Mouse (Mus musculus) neural tube, embryonic 10.5 days (tissue): ENCODE measurements around the gene Ncapd3.

Experiments
- DNase-seq: peaks from one replicate; pipeline ENCODE4 v3.0.0-alpha.2; 2017; ENCODE audit warnings: low spot score; ENCODE audit errors: extremely low spot score

Gene Ncapd3

GRCm38 (mm10) chr9:27043892-27044291 lies 13.9 kb downstream of the Ncapd3 start:
- no peak for DNase-seq

GRCm38 (mm10) chr9:27049492-27049891 lies 19.5 kb downstream of the Ncapd3 start:
- no peak for DNase-seq

GRCm38 (mm10) chr9:27058341-27058740 lies 28.4 kb downstream of the Ncapd3 start:
- DNase-seq = no peak

- no peak for DNase-seq
Measured at GRCm38 (mm10) chr9:27070895-27071294, 40.9 kb downstream of the Ncapd3 start.

- DNase-seq = no peak
Measured at GRCm38 (mm10) chr9:27074677-27075076, 44.7 kb downstream of the Ncapd3 start.

- no peak for DNase-seq
Measured at GRCm38 (mm10) chr9:27075812-27076211, 45.8 kb downstream of the Ncapd3 start.

- DNase-seq = no peak
Measured at GRCm38 (mm10) chr9:27086256-27086655, 56.3 kb downstream of the Ncapd3 start.

- DNase-seq = no peak
Measured at GRCm38 (mm10) chr9:27087402-27087801, 57.4 kb downstream of the Ncapd3 start.

- no peak for DNase-seq
Measured at GRCm38 (mm10) chr9:27090134-27090533, 60.2 kb downstream of the Ncapd3 start.

- DNase-seq = no peak
Measured at GRCm38 (mm10) chr9:27090801-27091775, 61.1 kb downstream of the Ncapd3 start.

- no peak for DNase-seq
Measured at GRCm38 (mm10) chr9:27092916-27093315, 62.9 kb downstream of the Ncapd3 start.

- no peak for DNase-seq
Measured at GRCm38 (mm10) chr9:27098092-27098491, 68.1 kb downstream of the Ncapd3 start.

GRCm38 (mm10) chr9:27098557-27098956 lies 68.6 kb downstream of the Ncapd3 start:
- no peak for DNase-seq

- DNase-seq = no peak
Measured at GRCm38 (mm10) chr9:27099474-27099873, 69.5 kb downstream of the Ncapd3 start.

- DNase-seq = no peak
Measured at GRCm38 (mm10) chr9:27101466-27101865, 71.5 kb downstream of the Ncapd3 start.

- no peak for DNase-seq
Measured at GRCm38 (mm10) chr9:27106081-27106480, 76.1 kb downstream of the Ncapd3 start.

GRCm38 (mm10) chr9:27108451-27108850 lies 78.5 kb downstream of the Ncapd3 start:
- no peak for DNase-seq

- no peak for DNase-seq
Measured at GRCm38 (mm10) chr9:27109533-27110514, 79.8 kb downstream of the Ncapd3 start.

- DNase-seq = no peak
Measured at GRCm38 (mm10) chr9:27110681-27111080, 80.7 kb downstream of the Ncapd3 start.

- DNase-seq = no peak
Measured at GRCm38 (mm10) chr9:27111756-27112155, 81.8 kb downstream of the Ncapd3 start.

GRCm38 (mm10) chr9:27121254-27121653 lies 91.3 kb downstream of the Ncapd3 start:
- no peak for DNase-seq

- DNase-seq = no peak
Measured at GRCm38 (mm10) chr9:27122076-27122475, 92.1 kb downstream of the Ncapd3 start.
